Mouse (Mus musculus): ENCODE results near the gene Dync1li1. TPM values are rescaled to one million over a fixed set of nuclear protein-coding genes. Genes with fewer than 3 reads are reported as not detected.
A peak's percentile ranks its signal among the peaks of the same experiment; 100 is the strongest.

Dync1li1 gene
- total and polyA plus RNA-seq, 3 experiments = 35.2 to 40.0 TPM; not detected in 1

GRCm38 (mm10) chr9:114650938-114651634, 37.5 kb upstream of the Dync1li1 start:
- Histone ChIP-seq H3K36me3 (ENCODE audit: control insufficient read depth in 1 of 2, insufficient read depth in 2 of 2, low read length in 2 of 2) (peaks cover 0 to 4% of the 10 kb centered on the region in 2 experiments; a peak in 2 of 4 replicates), H3K27ac (ENCODE audit: control insufficient read depth, low read depth, low read length) (no peak overlapping the region), H3K9me3 (replicated peaks; ENCODE audit: insufficient read depth, low read length) (no peaks in the 10 kb centered on the region), H3K27me3 (ENCODE audit: control insufficient read depth in 1 of 2, insufficient read depth in 2 of 2, low read length in 2 of 2) (0 out of 4 replicates have a peak, but pooled peaks cover 0 to 1% of the 10 kb centered on the region in 2 experiments), H3K79me2 (ENCODE audit: control insufficient read depth, insufficient read depth, low read length, poor library complexity) (peaks cover 3% of the 10 kb centered on the region; the same call in 1 of the 2 replicates), H3K4me1 (ENCODE audit: control insufficient read depth in 1 of 2, insufficient read depth in 2 of 2, low read length in 2 of 2) (peaks cover 0 to 7% of the 10 kb centered on the region in 2 experiments; a peak in 1 of 4 replicates), H3K9ac (ENCODE audit: control insufficient read depth, low read depth, low read length, poor library complexity, severe bottlenecking) (no peak overlapping the region), H3K4me3 (ENCODE audit: control insufficient read depth in 1 of 2, insufficient read depth in 1 of 2, low read depth in 2 of 2, low read length in 2 of 2) (no peak overlapping the region)
- no peak for DNase-seq (ENCODE audit: low read depth, low spot score)
- TF ChIP-seq ELF1 (IDR thresholded peaks at IDR 0.05; ENCODE audit: low read depth, low read length) (no peak), CHD1 (IDR thresholded peaks at IDR 0.05; ENCODE audit: low read depth, low read length) (no peak), POLR2AphosphoS5 (IDR thresholded peaks at IDR 0.05; ENCODE audit: borderline replicate concordance, low read depth, low read length) (no peak), BHLHE40 (IDR thresholded peaks at IDR 0.05; ENCODE audit: borderline replicate concordance, low read depth, low read length) (no peak), POLR2AphosphoS2 (IDR thresholded peaks at IDR 0.05; ENCODE audit: low read length) (no peak)

DNA sequence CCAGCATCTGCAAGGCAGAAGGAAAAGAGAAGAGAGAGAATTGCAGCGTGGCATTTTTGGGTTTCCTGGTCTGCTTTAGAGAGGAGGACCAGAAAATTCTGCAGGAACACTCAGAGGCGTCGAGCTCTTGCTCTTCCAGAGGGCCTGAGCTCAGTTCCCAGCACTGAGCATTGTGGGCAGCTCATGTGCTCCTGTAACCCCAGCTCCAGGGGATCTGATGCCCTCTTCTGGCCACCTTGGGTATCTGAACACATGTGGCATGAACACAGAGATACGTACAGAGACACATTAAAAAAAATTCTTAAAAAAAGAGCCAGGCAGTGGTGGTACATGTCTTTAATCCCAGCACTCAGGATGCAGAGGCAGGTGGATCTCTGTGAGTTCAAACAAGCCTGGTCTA, 33.2 kb upstream of the Dync1li1 start:
- Histone ChIP-seq H3K4me3 (ENCODE audit: control insufficient read depth in 1 of 2, insufficient read depth in 1 of 2, low read depth in 2 of 2, low read length in 2 of 2) (no peak overlapping the region), H3K79me2 (ENCODE audit: control insufficient read depth, insufficient read depth, low read length, poor library complexity) (no peaks in the 10 kb centered on the region), H3K9me3 (replicated peaks; ENCODE audit: insufficient read depth, low read length) (no peaks in the 10 kb centered on the region), H3K4me1 (ENCODE audit: control insufficient read depth in 1 of 2, insufficient read depth in 2 of 2, low read length in 2 of 2) (peaks cover 0 to 9% of the 10 kb centered on the region in 2 experiments; a peak in 2 of 4 replicates), H3K9ac (ENCODE audit: control insufficient read depth, low read depth, low read length, poor library complexity, severe bottlenecking) (no peak overlapping the region), H3K36me3 (ENCODE audit: control insufficient read depth in 1 of 2, insufficient read depth in 2 of 2, low read length in 2 of 2) (peaks cover 0 to 5% of the 10 kb centered on the region in 2 experiments; a peak in 2 of 4 replicates), H3K27me3 (ENCODE audit: control insufficient read depth in 1 of 2, insufficient read depth in 2 of 2, low read length in 2 of 2) (no peaks in the 10 kb centered on the region), H3K27ac (ENCODE audit: control insufficient read depth, low read depth, low read length) (no peak overlapping the region)
- no peak for TF ChIP-seq ZC3H11A (IDR thresholded peaks at IDR 0.05; ENCODE audit: low read depth, low read length)
- TF ChIP-seq CTCF (IDR thresholded peaks at IDR 0.05 in 2 of 3, conservative IDR thresholded peaks at IDR 0.05 in 1 of 3; ENCODE audit: control insufficient read depth in 1 of 3, insufficient read depth in 1 of 3, low read depth in 2 of 3, low read length in 3 of 3, poor library complexity in 1 of 3, severe bottlenecking in 1 of 3) = peak; percentile 17 to 41 (median 24); a peak in 4 of 6 replicates
- no peak for DNase-seq (ENCODE audit: low read depth, low spot score)

- H3K79me2 ChIP-seq (ENCODE audit: control insufficient read depth, insufficient read depth, low read length, poor library complexity) = no peaks in the 10 kb centered on the region
- no peaks in the 10 kb centered on the region for H3K9me3 ChIP-seq (replicated peaks; ENCODE audit: insufficient read depth, low read length)
- H3K4me1 ChIP-seq (ENCODE audit: control insufficient read depth in 1 of 2, insufficient read depth in 2 of 2, low read length in 2 of 2) = peaks cover 0 to 9% of the 10 kb centered on the region in 2 experiments; a peak in 2 of 4 replicates
- DNase-seq (ENCODE audit: low read depth, low spot score) = peak; percentile 60
- no peak overlapping the region for H3K9ac ChIP-seq (ENCODE audit: control insufficient read depth, low read depth, low read length, poor library complexity, severe bottlenecking)
- no peak overlapping the region for H3K27ac ChIP-seq (ENCODE audit: control insufficient read depth, low read depth, low read length)
- peaks cover 0 to 5% of the 10 kb centered on the region in 2 experiments; a peak in 2 of 4 replicates for H3K36me3 ChIP-seq (ENCODE audit: control insufficient read depth in 1 of 2, insufficient read depth in 2 of 2, low read length in 2 of 2)
- no peak overlapping the region for H3K4me3 ChIP-seq (ENCODE audit: control insufficient read depth in 1 of 2, insufficient read depth in 1 of 2, low read depth in 2 of 2, low read length in 2 of 2)
- no peaks in the 10 kb centered on the region for H3K27me3 ChIP-seq (ENCODE audit: control insufficient read depth in 1 of 2, insufficient read depth in 2 of 2, low read length in 2 of 2)
- TF ChIP-seq SMC3 (IDR thresholded peaks at IDR 0.05; ENCODE audit: low read depth, low read length) (no peak), ETS1 (IDR thresholded peaks at IDR 0.05; ENCODE audit: low read depth, low read length) (no peak), ZNF384 (IDR thresholded peaks at IDR 0.05; ENCODE audit: low read depth, low read length) (peak; percentile 93), EP300 (IDR thresholded peaks at IDR 0.05; ENCODE audit: low read depth in 1 of 2, low read length in 2 of 2) (peak; percentile 49 to 78), GATA1 (IDR thresholded peaks at IDR 0.05; ENCODE audit: low read depth, low read length) (peak; percentile 88), CHD2 (IDR thresholded peaks at IDR 0.05; ENCODE audit: low read length) (no peak), KAT2A (conservative IDR thresholded peaks at IDR 0.05; ENCODE audit: low read depth, low read length) (no peak), POLR2AphosphoS5 (IDR thresholded peaks at IDR 0.05; ENCODE audit: borderline replicate concordance, low read depth, low read length) (no peak), JUND (IDR thresholded peaks at IDR 0.05; ENCODE audit: low read depth, low read length) (no peak), RCOR1 (IDR thresholded peaks at IDR 0.05; ENCODE audit: low read depth, low read length) (peak; percentile 55; the same call in 1 of the 2 replicates), ZKSCAN1 (IDR thresholded peaks at IDR 0.05; ENCODE audit: low read depth, low read length) (no peak), ELF1 (IDR thresholded peaks at IDR 0.05; ENCODE audit: low read depth, low read length) (peak; percentile 29; the same call in 1 of the 2 replicates), USF2 (IDR thresholded peaks at IDR 0.05; ENCODE audit: borderline replicate concordance in 1 of 2, insufficient read depth in 1 of 2, low read depth in 1 of 2, low read length in 2 of 2) (no peak), TCF12 (IDR thresholded peaks at IDR 0.05; ENCODE audit: low read depth, low read length) (peak; percentile 47; the same call in 1 of the 2 replicates), CTCF (IDR thresholded peaks at IDR 0.05 in 2 of 3, conservative IDR thresholded peaks at IDR 0.05 in 1 of 3; ENCODE audit: control insufficient read depth in 1 of 3, insufficient read depth in 1 of 3, low read depth in 2 of 3, low read length in 3 of 3, poor library complexity in 1 of 3, severe bottlenecking in 1 of 3) (no peak), NELFE (IDR thresholded peaks at IDR 0.05; ENCODE audit: low read depth, low read length) (no peak), CHD1 (IDR thresholded peaks at IDR 0.05; ENCODE audit: low read depth, low read length) (no peak)
Observed at GRCm38 (mm10) chr9:114656701-114657100, 31.9 kb upstream of the Dync1li1 start.

Measured in MEL (cell line).